Mouse (Mus musculus) embryo, embryonic 11.5 days (tissue): ENCODE measurements around the gene Prrt1.

Source experiments
- DNase-seq: peaks from one replicate; pipeline ENCODE4 v3.0.0-alpha.2; 2012; ENCODE audit warnings: low read depth, low spot score

The Prrt1 gene

DNA sequence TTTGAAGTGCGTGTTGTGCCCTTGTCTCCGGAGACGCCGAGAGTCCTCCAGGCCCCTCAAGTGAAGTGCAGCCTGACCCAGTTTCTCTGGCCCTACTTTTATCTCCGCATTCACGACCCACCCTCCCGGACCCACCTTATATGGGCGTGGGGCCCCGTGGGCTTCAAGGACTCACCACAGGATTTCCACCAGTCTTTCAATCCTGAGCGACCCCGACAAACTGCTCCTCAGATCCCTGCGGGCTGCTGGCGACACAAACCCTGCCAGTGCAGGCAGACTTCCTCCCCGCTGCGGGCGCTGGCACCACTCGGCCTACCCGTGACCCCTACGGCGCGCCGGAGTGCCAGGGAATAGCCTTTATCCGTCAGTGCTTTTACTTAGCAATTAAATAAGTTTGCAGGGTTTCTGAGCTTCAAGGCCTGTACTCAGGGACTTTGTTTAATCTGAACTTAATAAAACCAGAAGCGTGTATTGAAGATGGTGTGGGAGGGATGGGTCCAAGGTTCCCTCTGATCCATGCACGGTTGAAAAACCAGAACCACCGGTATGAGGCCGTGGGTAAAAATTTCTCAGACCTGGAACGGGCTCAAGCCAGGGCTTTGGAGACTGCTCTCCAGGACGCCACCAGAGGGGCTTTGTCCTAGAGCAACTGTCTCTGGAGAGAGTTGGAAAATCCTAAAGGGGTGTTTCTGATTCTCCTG lies 1.2 kb upstream of the Prrt1 start, which contains the start of gene Ppt2:
Ppt2 (minus strand) TSS at position 568 of the 701 bp plus-strand sequence.
- no peak for DNase-seq

DNA sequence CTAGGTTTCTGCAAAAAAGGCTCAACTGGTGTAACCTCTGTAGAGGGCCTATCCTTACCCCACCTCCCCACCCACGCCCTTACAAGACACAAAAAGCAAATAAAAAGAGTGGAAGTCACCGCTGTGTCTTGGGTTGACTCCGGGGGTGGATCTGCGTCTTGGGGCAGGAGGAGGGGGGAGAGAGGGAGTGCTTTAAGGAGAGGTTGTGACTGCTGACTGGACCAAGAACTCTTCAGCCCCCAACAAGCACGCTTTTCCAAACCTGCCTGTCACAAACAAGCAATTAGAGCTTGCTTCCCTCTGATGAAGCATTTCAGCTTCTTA lies 727 bp upstream of the Prrt1 start:
- DNase-seq, result no peak

DNA sequence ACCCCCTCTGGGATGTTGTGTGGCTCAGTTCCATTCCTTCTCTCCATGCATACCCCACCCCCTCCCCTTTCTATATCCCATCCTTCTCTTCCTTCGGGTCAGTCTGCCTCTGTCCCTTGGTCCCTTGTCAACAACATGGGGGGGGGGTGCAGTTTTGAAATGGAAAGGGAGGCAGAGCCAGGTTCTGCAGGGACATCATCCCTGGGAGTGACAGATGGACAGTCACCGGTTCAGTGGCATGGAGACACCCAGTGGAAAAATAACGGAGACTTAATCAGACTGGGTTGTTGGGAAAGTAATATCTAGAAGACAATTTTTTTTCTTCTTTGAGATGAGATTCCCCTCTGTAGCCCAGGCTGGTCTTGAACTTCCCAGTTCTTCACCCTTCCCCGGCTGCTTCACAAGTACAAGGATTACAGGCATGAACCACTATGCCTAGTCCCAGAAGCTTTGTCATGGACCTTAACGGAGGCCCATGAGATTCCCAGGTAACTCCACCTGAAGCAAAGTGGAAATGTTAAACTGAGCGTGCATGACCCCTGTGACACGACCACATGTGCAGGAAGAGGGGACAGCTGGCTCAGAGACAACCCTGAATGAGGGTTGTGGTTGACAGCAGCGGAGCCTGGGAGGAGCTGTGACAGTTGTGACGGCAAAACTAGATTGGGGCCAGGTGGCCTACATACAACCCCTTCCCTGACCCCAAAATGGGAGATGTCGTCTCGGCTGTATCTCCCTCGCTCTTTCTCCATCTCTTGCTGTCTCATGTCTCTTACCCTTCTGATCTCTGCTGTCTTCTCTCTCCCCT lies 667 bp downstream of the Prrt1 start:
- DNase-seq, result no peak

DNA sequence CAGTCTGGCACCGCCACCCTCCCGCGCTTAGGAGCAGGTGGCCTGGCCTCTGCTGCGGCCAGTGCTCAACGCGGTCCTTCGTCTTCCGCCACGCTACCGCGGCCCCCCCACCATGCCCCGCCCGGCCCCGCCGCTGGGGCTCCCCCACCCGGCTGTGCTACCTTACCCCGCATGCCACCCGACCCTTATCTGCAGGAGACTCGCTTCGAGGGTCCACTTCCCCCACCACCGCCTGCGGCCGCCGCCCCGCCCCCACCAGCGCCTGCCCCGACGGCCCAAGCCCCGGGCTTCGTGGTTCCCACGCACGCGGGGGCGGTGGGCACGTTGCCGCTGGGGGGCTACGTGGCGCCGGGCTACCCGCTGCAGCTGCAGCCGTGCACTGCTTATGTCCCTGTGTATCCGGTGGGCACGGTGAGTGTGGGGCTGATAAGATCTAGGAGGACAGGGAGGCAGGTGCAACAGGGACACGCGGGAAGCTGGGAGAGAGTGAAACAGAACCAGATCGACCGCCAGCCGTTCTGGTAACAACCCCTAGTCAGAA lies 1.5 kb downstream of the Prrt1 start:
- no peak for DNase-seq

DNA sequence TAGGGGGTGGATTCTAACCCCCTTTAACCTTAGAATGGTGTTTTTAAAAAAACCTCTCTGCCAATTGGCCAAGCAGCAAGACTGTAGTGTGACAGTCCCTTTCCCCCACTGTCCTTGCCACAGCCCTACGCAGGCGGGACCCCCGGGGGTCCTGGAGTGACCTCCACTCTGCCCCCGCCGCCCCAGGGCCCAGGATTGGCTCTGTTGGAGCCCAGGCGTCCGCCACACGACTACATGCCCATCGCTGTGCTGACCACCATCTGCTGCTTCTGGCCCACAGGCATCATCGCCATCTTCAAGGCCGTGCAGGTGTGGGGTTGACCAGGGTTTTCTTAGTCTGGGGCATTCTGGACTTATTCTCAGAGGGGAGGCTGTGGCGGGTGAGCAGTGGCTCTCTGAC lies 2.3 kb downstream of the Prrt1 start:
- no peak for DNase-seq

DNA sequence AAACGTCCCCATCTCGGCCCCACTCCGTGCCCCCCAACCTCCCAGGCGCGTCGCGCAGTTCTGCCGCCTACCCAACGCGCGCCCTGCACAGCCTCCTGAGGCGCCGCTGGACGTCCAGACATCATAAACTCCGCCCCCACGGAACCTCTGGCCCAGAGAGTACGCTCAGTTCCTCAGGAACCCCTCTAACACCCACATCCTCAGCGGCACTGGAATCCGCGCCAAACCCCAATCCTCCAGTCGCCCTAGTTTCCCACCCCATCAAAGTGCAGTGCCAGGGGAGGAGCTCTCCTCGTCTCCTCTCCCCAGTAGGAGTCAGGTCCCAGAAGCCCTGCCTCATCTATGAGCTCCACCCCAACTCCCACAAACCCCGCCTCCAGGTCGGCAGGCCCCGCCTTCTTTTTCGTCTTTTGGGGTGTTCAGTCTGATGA lies 2.9 kb downstream of the Prrt1 start:
- no peak for DNase-seq

DNA sequence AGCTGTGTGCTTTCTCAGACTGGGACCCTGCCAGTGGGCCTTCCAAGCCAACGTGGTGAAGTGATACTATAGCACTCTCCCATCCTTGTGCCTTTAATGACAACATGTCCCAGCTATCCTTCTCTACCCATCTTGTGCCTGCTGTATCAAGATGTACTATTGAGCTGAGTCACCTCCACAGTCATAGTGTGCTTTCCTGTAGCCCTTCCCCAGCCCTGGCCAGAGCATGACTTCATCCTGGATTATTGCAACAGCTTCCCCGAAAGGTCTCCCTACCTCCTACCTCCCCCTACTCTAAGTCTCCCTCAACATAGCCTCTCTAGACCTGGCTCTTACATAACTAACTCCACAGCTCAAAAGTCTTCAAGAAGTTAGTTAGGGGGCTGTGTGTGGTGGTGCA lies 6.3 kb downstream of the Prrt1 start:
- DNase-seq, result no peak

DNA sequence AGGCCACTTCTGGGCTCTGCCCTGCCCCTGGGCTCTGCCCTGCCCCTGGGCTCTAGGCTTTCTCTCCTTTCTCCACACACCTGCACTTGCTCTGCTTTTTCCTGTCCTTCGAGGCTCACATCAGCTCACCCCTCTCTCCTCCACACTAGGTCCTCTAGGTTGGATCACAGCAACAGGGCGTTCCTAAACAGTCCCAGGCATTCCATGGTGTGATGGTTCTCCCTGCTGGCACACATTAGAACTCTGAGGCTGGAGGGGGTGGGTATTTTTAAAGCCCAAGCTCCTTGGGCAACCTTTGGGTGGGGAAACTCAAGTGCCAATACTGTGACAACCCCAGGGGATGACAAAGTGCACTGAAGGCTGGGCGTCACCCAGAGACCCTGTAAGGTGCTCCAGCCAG lies 8.1 kb downstream of the Prrt1 start:
- no peak for DNase-seq

DNA sequence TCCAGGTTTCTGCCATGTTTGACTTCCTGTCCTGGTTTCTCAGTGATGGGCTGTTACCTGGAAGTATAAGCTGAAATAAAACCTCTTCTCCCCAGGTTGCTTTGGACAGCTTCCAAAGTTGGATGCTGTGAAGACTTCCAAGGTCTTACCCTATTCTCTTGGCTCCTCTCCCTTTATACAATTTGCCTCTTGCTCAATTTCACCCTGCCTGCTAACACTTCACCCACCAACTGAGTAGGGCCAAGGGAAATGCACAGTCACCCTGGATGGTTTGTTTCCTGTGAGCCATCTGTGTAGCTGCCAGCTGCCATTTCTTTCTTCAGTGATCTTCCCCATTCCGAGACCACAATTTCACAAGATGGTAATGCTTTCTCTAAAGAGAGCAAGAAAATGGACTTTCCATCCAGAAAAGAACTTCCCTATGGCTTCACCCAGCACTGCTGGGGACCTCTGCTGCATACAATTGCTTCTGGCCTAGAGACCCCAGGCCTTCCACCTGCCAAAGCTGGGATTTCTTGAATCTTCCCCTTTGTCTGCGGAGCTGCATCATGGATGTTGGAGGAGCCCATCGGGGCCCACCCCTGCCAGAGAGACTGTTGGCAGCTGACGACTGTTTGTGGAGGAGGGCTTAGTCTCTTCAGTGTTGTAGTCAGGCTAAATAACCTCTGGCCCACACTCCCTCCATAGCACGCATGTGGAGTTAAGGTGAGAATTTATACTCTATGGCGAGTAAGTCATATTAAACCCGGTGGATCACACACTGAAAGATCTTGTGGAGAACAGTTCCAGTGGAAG lies 10.3 kb downstream of the Prrt1 start:
- DNase-seq, result no peak

DNA sequence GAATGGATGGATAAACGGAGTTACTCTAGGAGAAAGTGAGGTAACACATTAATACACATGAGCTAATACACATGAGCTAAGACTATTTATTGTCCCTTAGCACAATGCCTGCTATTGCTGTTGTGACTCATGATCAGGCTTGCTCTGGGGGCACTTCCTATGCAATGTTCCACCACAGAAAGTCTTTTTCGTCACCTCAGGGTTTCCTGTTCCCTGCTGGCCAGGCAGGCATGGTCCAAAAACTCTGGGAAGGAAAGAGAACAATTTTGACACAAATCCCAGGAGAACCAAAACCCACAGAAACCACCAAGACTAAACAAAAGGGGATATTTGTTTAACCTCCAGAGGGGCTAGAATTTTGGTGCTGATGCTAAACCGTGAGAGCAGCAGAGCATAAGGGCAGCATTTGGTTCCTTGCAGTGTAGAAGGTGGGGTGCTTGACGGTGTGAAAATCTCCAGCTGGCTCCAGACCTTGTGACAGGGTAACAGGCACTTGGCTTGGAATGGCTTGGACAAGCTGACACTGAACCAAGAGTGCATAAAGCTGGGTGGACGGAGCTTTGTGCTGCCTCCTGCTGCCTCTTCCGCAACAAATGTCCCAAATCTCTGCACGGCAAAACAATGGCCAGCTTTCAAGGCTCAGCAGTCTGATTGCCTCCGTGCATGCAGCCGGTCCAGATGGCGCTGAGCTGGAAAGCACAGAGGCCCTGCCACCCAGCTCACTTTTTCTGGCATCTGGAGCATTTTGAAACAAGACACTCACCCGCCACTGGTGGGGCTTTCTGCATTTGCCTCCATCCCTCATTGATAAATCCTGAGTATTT lies 11.7 kb downstream of the Prrt1 start:
- DNase-seq, result no peak

DNA sequence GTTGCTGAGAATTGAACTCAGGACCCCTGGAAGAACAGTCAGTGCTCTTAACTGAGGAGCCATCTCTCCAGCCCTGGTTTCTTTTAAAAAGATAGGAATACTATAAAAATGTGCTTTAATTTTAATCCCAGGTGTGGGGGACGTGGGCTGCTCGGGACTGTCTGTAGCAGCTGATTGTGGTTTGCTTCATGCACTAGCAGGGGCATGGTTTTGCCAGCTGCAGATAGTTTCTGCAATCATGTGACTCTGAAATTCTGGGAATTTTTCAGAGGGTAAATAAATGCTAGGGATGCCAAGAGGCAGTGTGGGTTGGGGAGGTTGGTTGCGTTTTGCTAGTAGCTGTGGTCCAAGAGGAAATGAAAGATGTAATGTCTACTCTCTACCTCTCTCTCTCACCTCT lies 12.6 kb downstream of the Prrt1 start:
- no peak for DNase-seq

DNA sequence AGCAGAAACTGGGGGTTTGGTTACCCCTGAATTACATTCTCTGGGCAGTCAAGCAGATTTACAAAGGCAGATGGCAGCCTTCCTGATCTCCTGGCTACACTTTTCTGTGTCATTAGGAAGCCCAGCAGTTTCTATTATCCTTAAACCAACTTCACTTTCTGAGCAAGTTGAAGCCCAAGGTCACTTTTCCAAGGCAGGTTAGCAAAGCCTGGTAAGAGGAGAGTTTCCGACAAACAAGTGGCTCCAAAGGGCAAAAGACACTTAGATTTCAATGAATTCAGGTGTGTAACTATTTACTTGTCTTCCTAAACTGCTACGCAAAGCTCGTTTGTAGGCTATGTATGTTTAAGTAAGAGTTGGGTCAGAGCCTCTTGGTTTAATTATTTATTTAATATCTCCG lies 14.0 kb downstream of the Prrt1 start:
- no peak for DNase-seq

DNA sequence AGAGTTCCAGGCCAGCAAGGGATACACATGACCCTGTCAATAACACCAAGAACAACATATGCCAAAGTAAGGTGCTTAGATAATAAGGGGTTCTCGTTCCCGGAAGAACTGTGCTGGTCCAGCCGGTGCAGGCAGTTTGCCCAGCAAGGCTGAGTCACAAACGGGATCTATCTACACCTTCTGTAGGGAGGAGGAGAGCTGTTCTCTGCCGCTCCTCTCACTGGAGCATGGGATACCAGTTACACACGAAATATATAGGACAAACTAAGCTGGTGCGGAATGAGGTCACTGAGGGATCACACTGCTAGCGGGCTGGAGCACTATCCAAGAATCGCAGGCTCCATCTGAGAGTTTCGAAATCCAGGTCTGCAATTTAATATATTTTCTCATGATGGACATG lies 14.6 kb downstream of the Prrt1 start:
- DNase-seq, result no peak

DNA sequence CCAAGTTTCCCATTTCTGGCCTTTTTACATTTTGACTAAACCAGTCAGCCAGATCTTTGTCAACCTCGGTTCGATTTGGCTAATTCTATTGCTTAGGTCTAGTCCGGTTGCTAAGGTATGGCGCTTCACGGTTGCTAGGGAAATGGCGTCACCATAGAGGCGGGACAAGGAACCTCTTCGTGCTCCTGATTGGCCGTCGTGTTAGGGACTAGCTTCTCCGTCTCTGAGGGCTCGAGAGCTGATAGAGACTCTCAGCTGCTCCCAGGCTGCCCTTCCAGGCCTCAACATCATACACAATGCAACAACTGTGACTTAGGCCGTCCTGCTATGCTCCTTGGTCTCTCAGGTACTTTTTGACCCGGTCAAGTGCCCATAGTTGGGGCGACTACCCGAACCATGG lies 15.3 kb downstream of the Prrt1 start, which contains the start of gene Fkbpl:
Fkbpl (plus strand) TSS at position 157 of the 400 bp plus-strand sequence.
- DNase-seq, result peak; percentile 94

DNA sequence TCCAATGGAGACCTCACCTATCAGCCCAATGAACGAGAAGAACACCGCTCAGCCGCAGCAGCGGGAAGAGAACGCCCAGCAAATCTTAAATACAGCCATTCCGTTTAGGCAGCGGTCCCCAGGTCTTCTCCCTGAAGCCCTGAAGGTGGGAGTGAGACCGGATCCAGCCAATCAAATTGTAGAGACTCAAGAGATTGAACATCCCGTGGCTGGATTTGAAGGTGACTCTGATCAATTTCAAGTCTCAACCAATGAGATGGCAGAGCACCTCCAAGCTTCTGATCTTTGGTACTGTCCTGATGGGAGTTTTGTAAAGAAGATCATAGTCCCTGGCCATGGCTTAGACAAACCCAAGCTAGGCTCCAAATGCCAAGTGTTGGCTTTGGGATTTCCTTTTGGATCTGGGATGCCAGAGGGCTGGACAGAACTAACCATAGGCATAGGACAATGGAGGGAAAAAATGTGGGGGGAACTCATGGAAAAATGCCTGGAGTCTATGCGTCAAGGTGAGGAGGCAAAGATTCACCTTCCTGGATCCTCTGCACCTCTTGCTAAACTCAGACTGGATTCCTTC lies 16.0 kb downstream of the Prrt1 start:
- no peak for DNase-seq

DNA sequence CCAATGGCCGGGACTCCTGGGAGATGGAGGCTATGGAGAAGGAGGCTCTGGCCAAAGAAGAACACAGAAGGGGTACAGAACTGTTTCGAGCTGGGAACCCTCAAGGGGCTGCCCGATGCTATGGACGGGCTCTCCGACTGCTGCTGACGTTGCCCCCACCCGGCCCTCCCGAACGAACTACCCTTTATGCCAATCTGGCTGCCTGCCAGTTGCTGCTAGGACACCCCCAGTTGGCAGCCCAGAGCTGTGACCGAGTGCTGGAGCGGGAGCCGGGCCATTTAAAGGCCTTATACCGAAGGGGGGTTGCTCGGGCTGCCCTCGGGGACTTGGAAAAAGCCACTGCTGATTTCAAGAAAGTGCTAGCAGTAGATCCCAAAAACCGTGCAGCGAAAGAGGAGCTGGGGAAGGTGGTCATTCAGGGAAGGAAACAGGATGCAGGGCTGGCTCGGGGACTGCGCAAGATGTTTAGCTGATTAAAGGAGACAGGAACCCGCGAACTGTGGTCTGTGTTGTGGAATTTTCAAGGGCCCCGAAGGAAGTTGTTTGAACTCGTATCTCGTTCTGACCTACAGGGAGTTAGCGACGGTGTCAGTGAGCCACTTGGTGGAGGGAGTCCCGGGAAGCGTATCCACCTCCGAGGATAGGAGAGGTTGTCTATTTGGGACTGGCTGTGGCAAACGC lies 16.6 kb downstream of the Prrt1 start:
- no peak for DNase-seq

DNA sequence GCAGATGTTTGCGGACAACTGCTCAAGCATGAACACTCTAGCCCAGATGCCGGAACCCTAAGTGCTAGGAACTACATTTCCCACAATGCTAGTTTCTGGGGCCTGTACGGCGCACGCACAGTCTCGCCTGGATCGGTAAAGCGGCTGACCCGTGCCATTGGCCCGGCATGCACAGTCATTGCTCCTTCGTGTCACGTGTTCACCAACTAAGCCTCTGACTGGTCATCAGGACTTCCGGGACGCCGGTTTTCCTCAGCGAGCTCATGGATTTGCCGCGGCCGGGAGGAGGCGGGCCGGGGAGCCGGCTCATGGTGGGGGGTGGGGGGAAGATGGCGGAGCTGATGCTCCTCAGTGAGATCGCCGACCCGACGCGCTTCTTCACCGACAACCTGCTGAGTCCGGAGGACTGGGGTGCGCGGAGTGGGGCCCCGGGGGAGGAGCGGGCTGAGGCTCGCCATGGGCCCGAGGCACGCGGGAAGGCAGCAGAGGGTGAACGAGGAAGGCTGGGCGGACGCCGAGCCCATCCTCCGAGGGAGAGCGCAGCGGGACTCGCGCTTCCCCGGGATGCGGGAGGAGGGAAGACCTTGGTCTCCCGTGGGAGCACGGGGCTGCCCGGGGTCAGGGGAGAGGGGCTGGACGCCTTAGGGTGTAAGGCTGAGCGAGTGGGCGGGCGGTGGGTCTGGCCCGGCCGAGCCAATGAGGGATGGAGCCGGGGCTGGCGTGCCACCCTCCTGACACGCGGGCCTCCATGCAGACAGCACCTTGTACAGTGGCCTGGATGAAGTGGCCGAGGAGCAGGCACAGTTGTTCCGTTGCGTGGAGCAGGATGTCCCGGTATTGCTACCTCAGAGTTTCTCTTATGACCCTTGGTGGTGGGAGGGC lies 17.8 kb downstream of the Prrt1 start, which contains the start of gene Atf6b:
Atf6b (plus strand) TSS at position 241 of the 882 bp plus-strand sequence.
- DNase-seq, result peak; percentile 94

DNA sequence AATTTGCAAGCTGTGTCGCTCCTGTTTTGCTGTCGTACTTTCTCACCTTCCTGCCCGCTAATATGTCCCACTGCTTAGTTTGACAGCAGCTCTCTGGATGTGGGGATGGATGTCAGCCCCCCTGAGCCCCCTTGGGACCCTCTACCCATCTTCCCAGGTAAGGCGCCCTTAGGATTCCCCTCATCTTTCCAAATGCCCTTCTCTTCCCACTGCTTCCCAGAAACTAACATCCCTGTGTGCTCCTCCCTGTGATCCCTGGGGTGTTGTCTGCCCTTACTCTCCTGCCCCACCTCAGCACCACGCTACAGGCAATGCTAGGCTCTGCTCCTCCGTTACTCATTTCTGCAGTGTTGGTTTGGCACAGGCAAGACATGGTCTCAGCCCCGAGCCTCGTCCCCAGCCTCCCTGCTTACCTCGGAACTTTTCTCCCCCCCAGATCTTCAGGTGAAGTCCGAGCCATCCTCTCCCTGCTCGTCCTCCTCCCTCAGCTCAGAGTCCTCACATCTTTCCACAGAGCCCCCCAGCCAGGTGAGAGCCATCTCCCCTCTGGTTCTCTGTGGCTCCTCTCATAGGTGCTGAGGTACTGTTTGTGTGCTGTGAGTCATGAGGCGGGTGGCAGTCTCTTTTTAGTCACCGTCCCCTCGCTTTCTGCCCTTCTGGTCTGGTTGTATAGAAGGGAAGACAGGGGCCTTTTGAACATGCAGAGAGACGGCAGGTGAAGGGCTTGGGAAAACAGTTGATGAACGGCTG lies 19.0 kb downstream of the Prrt1 start:
- DNase-seq, result no peak
